Mouse (Mus musculus): ENCODE measurements around the gene Nsun4. TPM values are rescaled to one million over a fixed set of nuclear protein-coding genes. Genes with fewer than 3 reads are reported as not detected.

Nsun4 gene
- total and polyA plus RNA-seq, 3 experiments: 19.9 to 32.8 (median 20.5) TPM

DNA sequence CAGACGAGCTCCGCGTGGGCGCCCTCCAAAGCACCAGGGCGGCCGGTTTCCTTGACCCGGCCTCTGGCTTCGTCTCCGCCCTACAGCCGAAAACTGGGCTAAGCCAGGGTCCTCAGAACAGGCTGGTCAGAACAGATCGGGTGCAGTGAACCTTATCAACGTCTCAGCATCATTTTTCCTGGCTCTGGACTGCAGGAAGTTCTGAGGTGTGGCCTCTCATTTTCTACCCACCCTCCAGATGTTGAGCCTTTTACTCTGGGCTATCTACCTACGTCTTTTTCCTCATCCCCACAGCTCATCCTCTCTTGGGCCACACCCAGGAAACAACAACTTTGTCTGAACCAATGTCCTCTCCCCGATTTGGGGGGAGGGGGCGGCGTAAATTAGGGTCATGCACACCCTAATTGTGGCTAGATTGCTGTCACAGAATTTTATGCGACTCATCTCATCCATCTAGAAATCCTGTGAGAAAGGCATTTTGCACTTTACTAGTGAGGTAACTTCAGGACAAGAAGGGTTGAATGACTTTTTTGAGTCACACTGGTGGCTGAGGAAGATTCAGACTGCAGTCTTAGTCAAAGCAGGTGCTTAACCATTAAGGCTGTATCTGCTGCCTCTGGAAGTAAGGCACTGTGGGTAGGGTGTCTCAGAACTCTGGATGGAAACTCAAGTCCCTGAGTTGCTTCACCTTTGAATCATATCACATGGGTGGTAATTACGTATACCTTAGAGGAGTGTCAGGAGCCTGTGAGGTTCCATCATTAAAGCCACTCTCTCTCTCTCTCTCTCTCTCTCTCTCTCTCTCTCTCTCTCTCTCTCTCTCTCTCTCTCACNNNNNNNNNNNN, 35.6 kb downstream of the Nsun4 start, which contains the start of gene Faah:
TSS of gene Faah (minus strand) at position 25 of the 845 bp plus-strand sequence.
- DNase-seq (ENCODE audit: extremely low read depth): no peak
- H3K4me1 ChIP-seq (ENCODE audit: control insufficient read depth in 1 of 2, insufficient read depth in 2 of 2): peaks cover 9 to 45% of the 10 kb centered on the region in 2 experiments
- peaks cover 14% of the 10 kb centered on the region for H3K27me3 ChIP-seq (replicated peaks)
- peaks cover 10% of the 10 kb centered on the region; the same call in 1 of the 2 replicates for H3K79me2 ChIP-seq (replicated peaks; ENCODE audit: control insufficient read depth, extremely low read depth, insufficient read depth, poor library complexity, severe bottlenecking)
- H3K27ac ChIP-seq (ENCODE audit: insufficient read depth, low read depth): peak within 1 kb of the TSS; percentile 58; the same call in 1 of the 2 replicates
- H3K4me3 ChIP-seq (replicated peaks in 1 of 3; ENCODE audit: low read depth in 2 of 3, low read length in 2 of 3, poor library complexity in 1 of 3): peak within 1 kb of the TSS; percentile 78 to 96 (median 86)
- peak within 1 kb of the TSS; percentile 93 for H3K4me2 ChIP-seq (ENCODE audit: insufficient read depth, low read depth, poor library complexity, severe bottlenecking)
- TF ChIP-seq MAX (IDR thresholded peaks at IDR 0.05; ENCODE audit: low read length) (no peak), TBP (conservative IDR thresholded peaks at IDR 0.05; ENCODE audit: low read depth, low read length) (no peak), ZKSCAN1 (IDR thresholded peaks at IDR 0.05; ENCODE audit: borderline replicate concordance, low read depth, low read length) (no peak), ZMIZ1 (IDR thresholded peaks at IDR 0.05; ENCODE audit: low read depth, low read length) (no peak), ETS1 (conservative IDR thresholded peaks at IDR 0.05; ENCODE audit: low read depth, low read length) (no peak), CHD1 (IDR thresholded peaks at IDR 0.05; ENCODE audit: low read depth, low read length) (no peak), NELFE (IDR thresholded peaks at IDR 0.05; ENCODE audit: low read depth, low read length) (no peak), SIN3A (IDR thresholded peaks at IDR 0.05; ENCODE audit: low read length) (no peak), POLR2A (IDR thresholded peaks at IDR 0.05; ENCODE audit: low read depth, low read length) (peak; percentile 12)
- dilution Hi-C loops (cut with MboI; ENCODE audit: extremely low pct_ligation_motif_present, extremely low pct_unique_long_range_greater_than_20kb, low sequenced_read_pairs) (no loop called here), in situ Hi-C loops (cut with MboI; ENCODE audit: low pct_ligation_motif_present, low pct_unique_long_range_greater_than_20kb, low sequenced_read_pairs) (no loop called here)
- peak within 1 kb of the TSS; percentile 50 for H3K9ac ChIP-seq (ENCODE audit: insufficient read depth, low read depth)
- H3K9me3 ChIP-seq (replicated peaks; ENCODE audit: low read length): no peaks in the 10 kb centered on the region
- peaks cover 0 to 6% of the 10 kb centered on the region in 2 experiments for H3K36me3 ChIP-seq (replicated peaks in 1 of 2; ENCODE audit: control insufficient read depth in 1 of 2, insufficient read depth in 1 of 2, low read length in 1 of 2)

DNA sequence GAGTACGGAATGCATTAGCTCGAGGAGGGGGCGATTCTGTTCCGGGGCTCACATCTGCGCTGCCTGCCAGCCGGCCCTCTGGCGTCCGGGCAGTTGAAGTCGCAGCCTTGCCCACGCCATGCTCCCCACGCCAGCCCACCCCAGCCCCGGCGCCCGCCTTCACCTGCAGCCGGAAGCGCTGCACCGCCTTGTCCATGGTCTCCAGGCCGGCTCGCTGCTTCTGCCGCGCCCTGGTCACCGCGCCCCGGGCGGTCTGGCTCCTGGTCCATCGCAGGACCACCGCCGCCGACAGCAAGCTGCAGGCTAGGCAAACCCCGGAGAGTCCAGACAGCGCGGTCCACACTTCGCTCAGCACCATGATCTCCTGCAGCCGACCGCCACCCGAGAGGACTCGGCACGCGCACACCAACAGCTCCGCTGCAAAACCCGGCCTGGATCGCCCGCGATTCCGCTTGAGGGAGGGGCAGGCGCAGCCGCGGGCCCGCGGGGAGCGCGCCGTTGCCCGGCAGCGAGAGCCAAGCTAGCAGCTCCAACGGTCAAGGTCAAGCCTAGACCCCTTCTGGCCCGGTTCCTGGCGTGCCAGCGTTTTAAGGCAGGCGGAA, 36.3 kb downstream of the Nsun4 start:
- H3K27ac ChIP-seq (ENCODE audit: insufficient read depth, low read depth): peak overlapping the region; percentile 58; the same call in 1 of the 2 replicates
- peaks cover 10% of the 10 kb centered on the region; the same call in 1 of the 2 replicates for H3K79me2 ChIP-seq (replicated peaks; ENCODE audit: control insufficient read depth, extremely low read depth, insufficient read depth, poor library complexity, severe bottlenecking)
- in situ Hi-C loops (cut with MboI; ENCODE audit: low pct_ligation_motif_present, low pct_unique_long_range_greater_than_20kb, low sequenced_read_pairs): no loop called here
- peaks cover 14% of the 10 kb centered on the region for H3K27me3 ChIP-seq (replicated peaks)
- peak; percentile 45 for DNase-seq (ENCODE audit: extremely low read depth)
- dilution Hi-C loops (cut with MboI; ENCODE audit: extremely low pct_ligation_motif_present, extremely low pct_unique_long_range_greater_than_20kb, low sequenced_read_pairs): no loop called here
- H3K9me3 ChIP-seq (replicated peaks; ENCODE audit: low read length): no peaks in the 10 kb centered on the region
- peak overlapping the region; percentile 93 for H3K4me2 ChIP-seq (ENCODE audit: insufficient read depth, low read depth, poor library complexity, severe bottlenecking)
- H3K4me1 ChIP-seq (ENCODE audit: control insufficient read depth in 1 of 2, insufficient read depth in 2 of 2): peaks cover 9 to 46% of the 10 kb centered on the region in 2 experiments
- H3K4me3 ChIP-seq (replicated peaks in 1 of 3; ENCODE audit: low read depth in 2 of 3, low read length in 2 of 3, poor library complexity in 1 of 3): peak overlapping the region; percentile 78 to 96 (median 86)
- peak overlapping the region; percentile 50 for H3K9ac ChIP-seq (ENCODE audit: insufficient read depth, low read depth)
- peaks cover 0 to 7% of the 10 kb centered on the region in 2 experiments for H3K36me3 ChIP-seq (replicated peaks in 1 of 2; ENCODE audit: control insufficient read depth in 1 of 2, insufficient read depth in 1 of 2, low read length in 1 of 2)
- no peak for TF ChIP-seq TBP (conservative IDR thresholded peaks at IDR 0.05; ENCODE audit: low read depth, low read length)
- TF ChIP-seq MAFK (IDR thresholded peaks at IDR 0.05; ENCODE audit: insufficient replicate concordance, low read length): no peak
- peak; percentile 70 for TF ChIP-seq NRF1 (IDR thresholded peaks at IDR 0.05; ENCODE audit: low read depth, low read length)
- no peak for TF ChIP-seq JUND (conservative IDR thresholded peaks at IDR 0.05; ENCODE audit: low read depth, low read length)
- TF ChIP-seq KAT2A (IDR thresholded peaks at IDR 0.05; ENCODE audit: insufficient replicate concordance, low read length): 0 out of 2 replicates have a peak, but pooled peaks have one; percentile 11
- TF ChIP-seq CTCF (conservative IDR thresholded peaks at IDR 0.05 in 1 of 2, IDR thresholded peaks at IDR 0.05 in 1 of 2; ENCODE audit: low read depth in 2 of 2, low read length in 2 of 2): 0 out of 4 replicates have a peak, but pooled peaks of 1 of the 2 experiments have one; percentile 10
- TF ChIP-seq UBTF (IDR thresholded peaks at IDR 0.05; ENCODE audit: low read depth, low read length): peak; percentile 79
- TF ChIP-seq ZMIZ1 (IDR thresholded peaks at IDR 0.05; ENCODE audit: low read depth, low read length): 0 out of 2 replicates have a peak, but pooled peaks have one; percentile 46
- peak; percentile 85 for TF ChIP-seq SIN3A (IDR thresholded peaks at IDR 0.05; ENCODE audit: low read length)
- no peak for TF ChIP-seq GABPA (IDR thresholded peaks at IDR 0.05; ENCODE audit: insufficient replicate concordance, low read depth, low read length)
- peak; percentile 96 for TF ChIP-seq BHLHE40 (IDR thresholded peaks at IDR 0.05; ENCODE audit: low read depth, low read length)
- TF ChIP-seq CHD1 (IDR thresholded peaks at IDR 0.05; ENCODE audit: low read depth, low read length): no peak
- peak; percentile 97 for TF ChIP-seq MAZ (IDR thresholded peaks at IDR 0.05; ENCODE audit: low read depth, low read length)
- peak; percentile 49; the same call in 1 of the 2 replicates for TF ChIP-seq POLR2A (IDR thresholded peaks at IDR 0.05; ENCODE audit: low read depth, low read length)
- peak; percentile 51 for TF ChIP-seq ELF1 (IDR thresholded peaks at IDR 0.05; ENCODE audit: low read depth, low read length)
- TF ChIP-seq IRF4 (IDR thresholded peaks at IDR 0.05; ENCODE audit: low read depth, low read length): 0 out of 2 replicates have a peak, but pooled peaks have one; percentile 46
- peak; percentile 42; the same call in 1 of the 2 replicates for TF ChIP-seq MEF2A (IDR thresholded peaks at IDR 0.05; ENCODE audit: borderline replicate concordance, low read depth, low read length)
- no peak for TF ChIP-seq RAD21 (IDR thresholded peaks at IDR 0.05; ENCODE audit: low read depth, low read length)
- peak; percentile 62 for TF ChIP-seq NELFE (IDR thresholded peaks at IDR 0.05; ENCODE audit: low read depth, low read length)
- TF ChIP-seq POLR2AphosphoS2 (IDR thresholded peaks at IDR 0.05; ENCODE audit: low read depth, low read length): no peak
- TF ChIP-seq ETS1 (conservative IDR thresholded peaks at IDR 0.05; ENCODE audit: low read depth, low read length): 0 out of 2 replicates have a peak, but pooled peaks have one; percentile 19
- TF ChIP-seq MYC (IDR thresholded peaks at IDR 0.05; ENCODE audit: low read depth, low read length): 0 out of 2 replicates have a peak, but pooled peaks have one; percentile 37
- TF ChIP-seq E2F4 (IDR thresholded peaks at IDR 0.05; ENCODE audit: insufficient replicate concordance, low read depth, low read length): no peak
- no peak; the same call in 1 of the 2 replicates for TF ChIP-seq EP300 (IDR thresholded peaks at IDR 0.05; ENCODE audit: low read length)
- TF ChIP-seq ZNF384 (IDR thresholded peaks at IDR 0.05; ENCODE audit: low read depth, low read length): no peak
